Mouse (Mus musculus) C2C12 (cell line): ENCODE results near the gene Nfya. TPM values are rescaled to one million over a fixed set of nuclear protein-coding genes. Genes with fewer than 3 reads are reported as not detected.

Experiments used
- H3K27me3 ChIP-seq: one replicate; pipeline ENCODE4 v1.6.1; 2011; ENCODE audit not compliant: control insufficient read depth, insufficient read depth, insufficient read length
- H3K36me3 ChIP-seq: one replicate; pipeline ENCODE4 v1.6.1; 2011; ENCODE audit not compliant: control insufficient read depth, insufficient read depth
- H3K4me3 ChIP-seq: one replicate; pipeline ENCODE4 v1.5.1; 2011; ENCODE audit warnings: mild to moderate bottlenecking, control low read depth; ENCODE audit not compliant: poor library complexity, insufficient read depth, severe bottlenecking
- H3K79me2 ChIP-seq: one replicate; pipeline ENCODE4 v1.6.1; 2011; ENCODE audit not compliant: control insufficient read depth, insufficient read depth
- H3K79me3 ChIP-seq: one replicate; pipeline ENCODE4 v1.6.1; 2011; ENCODE audit warnings: low read depth, control low read depth
- H3ac ChIP-seq: one replicate; pipeline ENCODE3; 2011; ENCODE audit warnings: low read depth; ENCODE audit not compliant: control insufficient read depth, insufficient read length
- CEBPB ChIP-seq: IDR thresholded peaks from one replicate; pipeline ENCODE4 v1.6.1; 2011; ENCODE audit warnings: low read depth, mild to moderate bottlenecking, control low read depth, moderate library complexity
- CTCF ChIP-seq: IDR thresholded peaks from one replicate; pipeline ENCODE4 v1.5.1; 2011; ENCODE audit not compliant: control insufficient read depth, insufficient read depth, insufficient read length
- FOSL1 ChIP-seq: IDR thresholded peaks from one replicate; pipeline ENCODE4 v1.8.0; 2011; ENCODE audit warnings: mild to moderate bottlenecking, low read length; ENCODE audit not compliant: poor library complexity, insufficient read depth, severe bottlenecking
- MAX ChIP-seq: IDR thresholded peaks from one replicate; pipeline ENCODE4 v1.6.1; 2011; ENCODE audit warnings: mild to moderate bottlenecking, control low read depth
- MYOD1 ChIP-seq: IDR thresholded peaks from one replicate; pipeline ENCODE4 v1.6.1; 2011; ENCODE audit warnings: low read depth; ENCODE audit not compliant: control insufficient read depth, insufficient read length
- MYOG ChIP-seq: IDR thresholded peaks from one replicate; pipeline ENCODE4 v1.6.1; 2011; ENCODE audit not compliant: control insufficient read depth, insufficient read length; ENCODE audit errors: extremely low read depth
- USF1 ChIP-seq: IDR thresholded peaks from one replicate; pipeline ENCODE4 v1.6.1; 2011; ENCODE audit warnings: low read depth, mild to moderate bottlenecking, control low read depth, moderate library complexity
- polyA plus RNA-seq: library from polyadenylated mRNA; unstranded; fragments of >200 nt; fragmentation: generic; extraction: Trizol; gene quantifications from one replicate; pipeline ENCODE4 v1.2.1, GENCODE M21; 2012; ENCODE audit warnings: missing spikeins

Gene Nfya
- polyA plus RNA-seq, 1 experiment = 24.0 TPM

GRCm38 (mm10) chr17:48433006-48433655 is 23.4 kb upstream of the Nfya start:
- Histone ChIP-seq H3K79me3 (no peaks in the 10 kb centered on the region), H3K27me3 (no peaks in the 10 kb centered on the region), H3K36me3 (no peaks in the 10 kb centered on the region), H3K79me2 (no peaks in the 10 kb centered on the region), H3K4me3 (no peak overlapping the region), H3ac (no peak overlapping the region)
- TF ChIP-seq MYOG (no peak), CTCF (no peak), CEBPB (no peak), FOSL1 (no peak), USF1 (no peak), MAX (no peak), MYOD1 (no peak)

GRCm38 (mm10) chr17:48432158-48432980 is 22.7 kb upstream of the Nfya start, which contains the start of gene Apobec2:
Gene Apobec2 (minus strand): TSS chr17:48432930.
- no peaks in the 10 kb centered on the region for H3K79me2 ChIP-seq
- TF ChIP-seq CTCF (no peak), CEBPB (no peak), FOSL1 (no peak), USF1 (no peak), MAX (no peak), MYOG (no peak), MYOD1 (no peak)
- no peak within 1 kb of the TSS for H3K4me3 ChIP-seq
- no peaks in the 10 kb centered on the region for H3K79me3 ChIP-seq
- H3ac ChIP-seq = no peak within 1 kb of the TSS
- H3K27me3 ChIP-seq = no peaks in the 10 kb centered on the region
- no peaks in the 10 kb centered on the region for H3K36me3 ChIP-seq

DNA sequence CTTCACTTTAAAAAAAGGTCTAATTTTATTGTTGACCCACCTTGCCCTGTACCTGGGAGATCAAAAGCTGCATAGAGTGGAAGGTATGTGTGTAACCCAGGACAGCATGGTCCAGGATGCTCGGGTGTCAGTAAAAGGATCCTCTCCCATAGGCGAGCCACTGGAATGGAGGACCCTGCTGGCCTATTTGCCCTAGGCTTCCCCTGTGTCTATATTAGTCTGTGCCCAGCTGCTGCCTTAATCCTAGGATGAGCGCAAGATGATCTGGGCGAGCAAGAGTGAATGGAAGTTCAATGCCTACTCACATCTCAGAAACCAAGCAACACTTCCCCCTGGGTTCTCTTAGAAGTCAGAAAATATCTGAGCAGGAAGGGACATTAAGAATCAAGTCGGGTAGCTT is 21.3 kb upstream of the Nfya start:
- no peak for TF ChIP-seq MYOD1
- TF ChIP-seq MAX = no peak
- no peak for TF ChIP-seq USF1
- no peak for TF ChIP-seq CTCF
- no peak for TF ChIP-seq FOSL1
- TF ChIP-seq CEBPB = no peak
- TF ChIP-seq MYOG = no peak
- H3K4me3 ChIP-seq = no peak overlapping the region
- H3ac ChIP-seq = no peak overlapping the region
- no peaks in the 10 kb centered on the region for H3K36me3 ChIP-seq
- H3K79me2 ChIP-seq = no peaks in the 10 kb centered on the region
- no peaks in the 10 kb centered on the region for H3K27me3 ChIP-seq
- no peaks in the 10 kb centered on the region for H3K79me3 ChIP-seq

GRCm38 (mm10) chr17:48430394-48430793 is 20.7 kb upstream of the Nfya start:
- H3ac ChIP-seq = no peak overlapping the region
- no peaks in the 10 kb centered on the region for H3K79me3 ChIP-seq
- no peak for TF ChIP-seq CEBPB
- TF ChIP-seq MYOD1 = peak; percentile 65
- H3K27me3 ChIP-seq = no peaks in the 10 kb centered on the region
- no peaks in the 10 kb centered on the region for H3K36me3 ChIP-seq
- no peaks in the 10 kb centered on the region for H3K79me2 ChIP-seq
- H3K4me3 ChIP-seq = no peak overlapping the region

DNA sequence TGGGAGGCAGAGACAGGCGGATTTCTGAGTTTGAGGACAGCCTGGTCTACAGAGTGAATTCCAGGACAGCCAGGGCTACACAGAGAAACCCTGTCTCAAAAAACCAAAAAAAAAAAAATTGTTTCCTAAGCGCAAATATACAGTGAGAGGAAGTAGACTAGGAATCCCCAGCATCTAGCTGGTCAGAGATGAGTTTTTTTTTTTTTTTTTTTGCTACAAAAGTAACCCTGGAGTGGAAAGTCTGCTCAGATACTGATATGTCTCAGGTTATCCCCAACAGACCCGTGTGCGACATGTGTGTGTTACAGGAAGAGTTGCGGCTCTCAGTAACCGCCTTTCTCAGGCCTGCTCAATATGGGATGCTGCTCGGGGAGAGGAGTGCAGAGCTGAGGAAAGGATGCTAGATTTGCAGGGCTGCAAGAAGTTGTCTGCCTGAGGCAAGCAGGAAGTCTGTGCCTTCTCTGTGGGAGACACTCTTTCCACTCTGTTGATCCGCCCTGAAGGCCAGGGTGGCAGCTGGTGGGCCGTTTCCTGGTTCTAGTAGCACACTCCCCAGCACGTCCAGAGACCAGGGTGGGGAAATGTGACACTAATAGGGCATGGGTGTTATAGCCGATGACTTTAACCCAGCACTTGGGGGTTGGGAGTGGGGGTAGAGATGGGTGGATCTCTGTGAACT is 18.3 kb upstream of the Nfya start:
- no peaks in the 10 kb centered on the region for H3K79me2 ChIP-seq
- no peaks in the 10 kb centered on the region for H3K27me3 ChIP-seq
- no peaks in the 10 kb centered on the region for H3K36me3 ChIP-seq
- H3ac ChIP-seq = no peak overlapping the region
- H3K4me3 ChIP-seq = no peak overlapping the region
- TF ChIP-seq USF1 (no peak), CEBPB (no peak), CTCF (no peak), MYOD1 (no peak), FOSL1 (no peak), MAX (no peak), MYOG (no peak)
- no peaks in the 10 kb centered on the region for H3K79me3 ChIP-seq
